In the genomic region with DNA sequence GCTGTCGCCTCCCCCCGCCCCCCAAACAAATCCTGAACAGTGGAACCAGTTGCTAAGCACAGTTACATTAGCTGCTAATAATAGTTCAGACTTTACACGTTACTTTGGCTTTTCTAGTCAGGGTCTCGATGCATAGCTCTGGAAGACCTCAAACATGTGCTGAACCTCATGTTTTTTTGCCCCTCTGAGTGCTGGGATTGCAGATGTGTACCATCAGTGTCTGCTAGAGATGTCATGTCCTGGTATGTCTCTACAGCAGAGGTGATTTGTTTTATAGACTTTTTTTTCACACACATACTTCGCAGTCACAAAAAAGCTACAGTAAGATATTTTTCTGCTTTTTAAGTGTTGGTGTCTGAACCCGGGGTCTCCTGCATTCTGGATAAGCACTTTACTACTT, we compare ENCODE assay signal across 16 mouse cellular contexts. TPM values are rescaled to one million over a fixed set of nuclear protein-coding genes. Genes with fewer than 3 reads are reported as not detected.
DNase-seq lines count a peak whose midpoint lies in the region; ATAC-seq and TF ChIP-seq lines count a peak whose summit lies in the region.
"Had no signal": no experiment of that assay in that cellular context is flagged by ENCODE, and none has a peak within 500 bp of the region (broad histone marks: within the 10 kb centered on the region; RNA-seq: fewer than 3 reads in every experiment).

No protein-coding gene starts in this region.

- H3K9me3 ChIP-seq in intestine, embryonic 14.5 days (ENCODE audit: control insufficient read depth, low read length) = peaks cover 9% of the 10 kb centered on the region
- 0 out of 2 replicates have a peak, but pooled peaks cover 4% of the 10 kb centered on the region for H3K9me3 ChIP-seq in stomach, postnatal 0 days (ENCODE audit: control insufficient read depth, low read length)
- H3K9me3 ChIP-seq in midbrain, embryonic 14.5 days (ENCODE audit: control insufficient read depth, low read length) = peaks cover 3% of the 10 kb centered on the region; the same call in 1 of the 2 replicates
- H3K9me3 ChIP-seq in hindbrain, embryonic 11.5 days (ENCODE audit: control insufficient read depth, low read length) = no peaks in the 10 kb centered on the region
- H3K9me3 ChIP-seq: forebrain, embryonic 15.5 days had no signal

- TF ChIP-seq CTCF in olfactory bulb, adult 2 months (IDR thresholded peaks at IDR 0.05; ENCODE audit: insufficient read depth, low read depth, low read length) = no peak
- TF ChIP-seq CTCF in stomach, postnatal 0 days (IDR thresholded peaks at IDR 0.05; ENCODE audit: low read depth) = no peak

- no peaks in the 10 kb centered on the region; the same call in 1 of the 2 replicates for H3K4me1 ChIP-seq in intestine, embryonic 14.5 days (replicated peaks; ENCODE audit: control insufficient read depth, insufficient read depth, low read length)
- peaks cover 48% of the 10 kb centered on the region for H3K4me1 ChIP-seq in olfactory bulb, adult 2 months (ENCODE audit: control insufficient read depth, insufficient read depth, low read length)
- no peaks in the 10 kb centered on the region for H3K4me1 ChIP-seq in stomach, postnatal 0 days (replicated peaks; ENCODE audit: control insufficient read depth, insufficient read depth)
- no peaks in the 10 kb centered on the region for H3K4me1 ChIP-seq in midbrain, embryonic 14.5 days (ENCODE audit: control insufficient read depth, insufficient read depth, low read length)
- H3K4me1 ChIP-seq in hindbrain, embryonic 11.5 days (replicated peaks; ENCODE audit: control insufficient read depth, insufficient read depth, low read length) = no peaks in the 10 kb centered on the region
- H3K4me1 ChIP-seq: embryonic facial prominence, embryonic 15.5 days; forebrain, embryonic 15.5 days had no signal

- no peak overlapping the region for H3K4me3 ChIP-seq in intestine, embryonic 14.5 days (ENCODE audit: low read depth, low read length)
- no peak overlapping the region for H3K4me3 ChIP-seq in olfactory bulb, adult 2 months (ENCODE audit: insufficient read depth, low read depth, low read length)
- H3K4me3 ChIP-seq in stomach, postnatal 0 days (ENCODE audit: low read depth, low read length) = no peak overlapping the region
- no peak overlapping the region for H3K4me3 ChIP-seq in midbrain, embryonic 14.5 days (replicated peaks; ENCODE audit: low read depth, low read length)
- no peak overlapping the region for H3K4me3 ChIP-seq in hindbrain, embryonic 11.5 days (ENCODE audit: low read depth, low read length)
- H3K4me3 ChIP-seq: embryonic facial prominence, embryonic 15.5 days; erythroblast, embryonic 14.5 days; forebrain, embryonic 15.5 days; heart, embryonic 10.5 days had no signal

- no peak for TF ChIP-seq EP300 in stomach, postnatal 0 days (optimal IDR thresholded peaks at IDR 0.05)

- peaks cover 56% of the 10 kb centered on the region for H3K36me3 ChIP-seq in intestine, embryonic 14.5 days (ENCODE audit: control insufficient read depth, insufficient read depth, low read length)
- H3K36me3 ChIP-seq in stomach, postnatal 0 days (ENCODE audit: control insufficient read depth, insufficient read depth, low read length) = peaks cover 11% of the 10 kb centered on the region
- H3K36me3 ChIP-seq in midbrain, embryonic 14.5 days (ENCODE audit: control insufficient read depth, insufficient read depth, low read length) = peaks cover 72% of the 10 kb centered on the region
- H3K36me3 ChIP-seq in hindbrain, embryonic 11.5 days (ENCODE audit: control insufficient read depth, insufficient read depth, low read length) = peaks cover 3% of the 10 kb centered on the region; the same call in 1 of the 2 replicates

- 57% methylated on average over 6 of the region's 6 CpGs for WGBS in intestine, embryonic 14.5 days
- 48% methylated on average over 6 of the region's 6 CpGs for WGBS in olfactory bulb, adult 2 months
- 63% methylated on average over 6 of the region's 6 CpGs for WGBS in stomach, postnatal 0 days
- WGBS in midbrain, embryonic 14.5 days = 94% methylated on average over 6 of the region's 6 CpGs
- WGBS in hindbrain, embryonic 11.5 days = 91% methylated on average over 6 of the region's 6 CpGs

- peak overlapping the region; percentile 79 for H3K27ac ChIP-seq in intestine, embryonic 14.5 days (ENCODE audit: low read depth)
- H3K27ac ChIP-seq in olfactory bulb, adult 2 months (ENCODE audit: insufficient read depth, low read depth, low read length) = 0 out of 2 replicates have a peak overlapping the region, but pooled peaks have one; percentile 28
- peak overlapping the region; percentile 65 for H3K27ac ChIP-seq in stomach, postnatal 0 days (replicated peaks)
- H3K27ac ChIP-seq in midbrain, embryonic 14.5 days (replicated peaks; ENCODE audit: low read depth, low read length) = no peak overlapping the region
- H3K27ac ChIP-seq in hindbrain, embryonic 11.5 days (ENCODE audit: low read depth, low read length) = no peak overlapping the region
- H3K27ac ChIP-seq: embryonic facial prominence, embryonic 15.5 days; forebrain, embryonic 15.5 days; hindbrain, embryonic 14.5 days had no signal

- TF ChIP-seq POLR2A in olfactory bulb, adult 2 months (IDR thresholded peaks at IDR 0.05; ENCODE audit: insufficient read depth, low read depth, low read length) = no peak

- no peak overlapping the region for H3K9ac ChIP-seq in intestine, embryonic 14.5 days (ENCODE audit: low read length)
- H3K9ac ChIP-seq in stomach, postnatal 0 days (ENCODE audit: low read length) = no peak overlapping the region
- no peak overlapping the region for H3K9ac ChIP-seq in midbrain, embryonic 14.5 days (replicated peaks; ENCODE audit: low read length)
- H3K9ac ChIP-seq in hindbrain, embryonic 11.5 days (ENCODE audit: low read depth, low read length) = no peak overlapping the region
- H3K9ac ChIP-seq: embryonic facial prominence, embryonic 15.5 days; forebrain, embryonic 15.5 days; hindbrain, embryonic 14.5 days had no signal

- no peak overlapping the region for H3K4me2 ChIP-seq in intestine, embryonic 14.5 days (ENCODE audit: low read length)
- no peak overlapping the region for H3K4me2 ChIP-seq in stomach, postnatal 0 days (replicated peaks; ENCODE audit: low read depth)
- no peak overlapping the region for H3K4me2 ChIP-seq in midbrain, embryonic 14.5 days (ENCODE audit: low read length)
- no peak overlapping the region for H3K4me2 ChIP-seq in hindbrain, embryonic 11.5 days (replicated peaks; ENCODE audit: low read depth, low read length)
- H3K4me2 ChIP-seq: embryonic facial prominence, embryonic 15.5 days; forebrain, embryonic 15.5 days; hindbrain, embryonic 14.5 days had no signal

- no peaks in the 10 kb centered on the region for H3K27me3 ChIP-seq in intestine, embryonic 14.5 days (replicated peaks; ENCODE audit: control insufficient read depth, insufficient read depth, low read length)
- H3K27me3 ChIP-seq in stomach, postnatal 0 days (ENCODE audit: control insufficient read depth, insufficient read depth, low read length) = no peaks in the 10 kb centered on the region
- no peaks in the 10 kb centered on the region for H3K27me3 ChIP-seq in midbrain, embryonic 14.5 days (ENCODE audit: control insufficient read depth, insufficient read depth, low read length)
- H3K27me3 ChIP-seq in hindbrain, embryonic 11.5 days (ENCODE audit: control insufficient read depth, insufficient read depth, low read length) = no peaks in the 10 kb centered on the region
- H3K27me3 ChIP-seq: embryonic facial prominence, embryonic 15.5 days; forebrain, embryonic 15.5 days had no signal

- ATAC-seq in intestine, embryonic 14.5 days (replicated peaks; ENCODE audit: low FRiP score, low TSS enrichment, low read depth) = peak; percentile 77
- ATAC-seq in stomach, postnatal 0 days (ENCODE audit: low FRiP score, low TSS enrichment) = peak; percentile 27; the same call in 1 of the 2 replicates
- no peak for ATAC-seq in midbrain, embryonic 14.5 days (ENCODE audit: low FRiP score, low TSS enrichment)
- ATAC-seq in hindbrain, embryonic 11.5 days (ENCODE audit: low FRiP score) = no peak
- ATAC-seq: forebrain, embryonic 15.5 days had no signal

- DNase-seq in brain, adult 2 months (ENCODE audit: low read depth, low spot score) = peak; percentile 32
- DNase-seq in intestine, embryonic 14.5 days (ENCODE audit: low spot score) = no peak
- no peak for DNase-seq in stomach, postnatal 0 days (ENCODE audit: low spot score)
- no peak for DNase-seq in midbrain, embryonic 14.5 days
- DNase-seq in hindbrain, embryonic 11.5 days (ENCODE audit: low spot score) = no peak
- DNase-seq: adrenal gland, adult 2 months; adrenal gland, postnatal 25 days; cerebellum, adult 2 months; cerebellum, postnatal 10 days; gastrocnemius, postnatal 10 days had no signal

RNA-seq across cellular contexts. Expression of gene Ttyh3, which starts 23.3 kb away (rescaled TPM):
- 39.5 and 44.8 TPM in 2 replicates for polyA plus RNA-seq in intestine, embryonic 14.5 days (2014; fragmentation: Nextera tagmentation; extraction: Ambion mirVana)
- polyA plus RNA-seq in olfactory bulb, adult 2 months (2012; ENCODE audit: insufficient read depth, insufficient read length, low replicate concordance, missing spikeins) = not detected in 2 replicates
- 8.5 and 9.6 TPM in 2 replicates for polyA plus RNA-seq in stomach, postnatal 0 days (2015; fragmentation: Nextera tagmentation; extraction: Ambion mirVana)
- 72.1 and 86.7 TPM in 2 replicates for polyA plus RNA-seq in midbrain, embryonic 14.5 days (2014; fragmentation: Nextera tagmentation; extraction: Ambion mirVana)
- polyA plus RNA-seq in hindbrain, embryonic 11.5 days (2014; fragmentation: Nextera tagmentation; extraction: Ambion mirVana) = 52.9 and 53.1 TPM in 2 replicates

RNA-seq across cellular contexts. Expression of gene Iqce, which starts 30.1 kb away (rescaled TPM):
- 23.6 and 24.1 TPM in 2 replicates for polyA plus RNA-seq in intestine, embryonic 14.5 days (2014; fragmentation: Nextera tagmentation; extraction: Ambion mirVana)
- not detected in 2 replicates for polyA plus RNA-seq in olfactory bulb, adult 2 months (2012; ENCODE audit: insufficient read depth, insufficient read length, low replicate concordance, missing spikeins)
- 5.6 and 6.0 TPM in 2 replicates for polyA plus RNA-seq in stomach, postnatal 0 days (2015; fragmentation: Nextera tagmentation; extraction: Ambion mirVana)
- polyA plus RNA-seq in midbrain, embryonic 14.5 days (2014; fragmentation: Nextera tagmentation; extraction: Ambion mirVana) = 22.9 and 25.0 TPM in 2 replicates
- polyA plus RNA-seq in hindbrain, embryonic 11.5 days (2014; fragmentation: Nextera tagmentation; extraction: Ambion mirVana) = 15.1 and 16.8 TPM in 2 replicates

RNA-seq across cellular contexts. Expression of gene Brat1, which starts 32.7 kb away (rescaled TPM):
- 15.9 and 16.5 TPM in 2 replicates for polyA plus RNA-seq in intestine, embryonic 14.5 days (2014; fragmentation: Nextera tagmentation; extraction: Ambion mirVana)
- polyA plus RNA-seq in olfactory bulb, adult 2 months (2012; ENCODE audit: insufficient read depth, insufficient read length, low replicate concordance, missing spikeins) = not detected in 2 replicates
- polyA plus RNA-seq in stomach, postnatal 0 days (2015; fragmentation: Nextera tagmentation; extraction: Ambion mirVana) = 8.2 and 8.5 TPM in 2 replicates
- 18.3 and 19.0 TPM in 2 replicates for polyA plus RNA-seq in midbrain, embryonic 14.5 days (2014; fragmentation: Nextera tagmentation; extraction: Ambion mirVana)
- 8.8 and 9.6 TPM in 2 replicates for polyA plus RNA-seq in hindbrain, embryonic 11.5 days (2014; fragmentation: Nextera tagmentation; extraction: Ambion mirVana)

RNA-seq across cellular contexts. Expression of gene Amz1, which starts 51.8 kb away (rescaled TPM):
- polyA plus RNA-seq in intestine, embryonic 14.5 days (2014; fragmentation: Nextera tagmentation; extraction: Ambion mirVana) = 1.2 and 1.3 TPM in 2 replicates
- polyA plus RNA-seq in olfactory bulb, adult 2 months (2012; ENCODE audit: insufficient read depth, insufficient read length, low replicate concordance, missing spikeins) = not detected in 2 replicates
- polyA plus RNA-seq in stomach, postnatal 0 days (2015; fragmentation: Nextera tagmentation; extraction: Ambion mirVana) = 0.65 and 0.67 TPM in 2 replicates
- 1.9 and 3.1 TPM in 2 replicates for polyA plus RNA-seq in midbrain, embryonic 14.5 days (2014; fragmentation: Nextera tagmentation; extraction: Ambion mirVana)
- polyA plus RNA-seq in hindbrain, embryonic 11.5 days (2014; fragmentation: Nextera tagmentation; extraction: Ambion mirVana) = 0.32 and 1.5 TPM in 2 replicates
- polyA plus RNA-seq: erythroblast, embryonic 14.5 days had no signal

Comparison
In these comparisons a context has a peak if more than half of its experiments do, and no peak if none do; other contexts are left out.
1. ATAC-seq: peak in intestine, embryonic 14.5 days (single experiment) and stomach, postnatal 0 days (single experiment); none in midbrain, embryonic 14.5 days (single experiment) and hindbrain, embryonic 11.5 days (single experiment).
2. H3K27ac ChIP-seq: peak in intestine, embryonic 14.5 days (single experiment), olfactory bulb, adult 2 months (single experiment) and stomach, postnatal 0 days (single experiment); none in midbrain, embryonic 14.5 days (single experiment) and hindbrain, embryonic 11.5 days (single experiment).